Mouse (Mus musculus) layer of hippocampus, postnatal 10 days (tissue): ENCODE data around the gene Ndufb4. TPM values are rescaled to one million over a fixed set of nuclear protein-coding genes. Genes with fewer than 3 reads are reported as not detected.

Source experiments
- total RNA-seq, 2 experiments: library from RNA; stranded (reverse); gene quantifications; 2 replicates each; pipeline ENCODE4 v1.2.3; 2021

Ndufb4 gene
- total RNA-seq, 2 experiments from 2014 or later = 52.8 to 88.1 TPM

Other genes starting within 250 kb of the Ndufb4 start
- 10 to 100 TPM; 21.5 to 22.3 TPM for gene Gtf2e1, start 114.7 kb downstream of the Ndufb4 start, total RNA-seq
- 1 to 10 TPM; 8.2 to 9.1 TPM for gene Rabl3, start 114.6 kb downstream of the Ndufb4 start, total RNA-seq
- under 1 TPM in 1 of 2 experiments, not detected in 1; 0.31 TPM for gene Hgd, start 74.3 kb downstream of the Ndufb4 start, total RNA-seq
- 10 to 100 TPM; 74.6 to 75.2 TPM for gene Fstl1, start 122.4 kb upstream of the Ndufb4 start, total RNA-seq
- gene Gm36028, start 206.7 kb upstream of the Ndufb4 start, total RNA-seq = not detected
- 100 to 1,000 TPM; 122 to 134 TPM for gene Lrrc58, start 213.9 kb upstream of the Ndufb4 start, total RNA-seq